ENCODE assay signal across 8 mouse cellular contexts in genomic region chr5:120578504-120579081, GRCm38 (mm10). TPM values are rescaled to one million over a fixed set of nuclear protein-coding genes. Genes with fewer than 3 reads are reported as not detected.
DNase-seq lines count a peak whose midpoint lies in the region; ATAC-seq and TF ChIP-seq lines count a peak whose summit lies in the region.

No protein-coding gene starts in this region.

- no peak for ATAC-seq in forebrain, embryonic 11.5 days (replicated peaks; ENCODE audit: low FRiP score)

- peaks cover 41% of the 10 kb centered on the region for H3K4me1 ChIP-seq in forebrain, embryonic 10.5 days
- no peaks in the 10 kb centered on the region for H3K4me1 ChIP-seq in forebrain, embryonic 11.5 days (replicated peaks; ENCODE audit: control insufficient read depth, insufficient read depth, low read length)
- H3K4me1 ChIP-seq in brown adipose tissue, adult 24 weeks (ENCODE audit: control insufficient read depth, insufficient read depth, insufficient read length, low read length): peaks cover 34% of the 10 kb centered on the region
- peaks cover 56% of the 10 kb centered on the region for H3K4me1 ChIP-seq in heart, embryonic 10.5 days
- peaks cover 48% of the 10 kb centered on the region for H3K4me1 ChIP-seq in kidney, adult 2 months (ENCODE audit: control insufficient read depth, insufficient read depth, low read length)

- H3K4me3 ChIP-seq in forebrain, embryonic 10.5 days: no peak overlapping the region
- no peak overlapping the region for H3K4me3 ChIP-seq in forebrain, embryonic 11.5 days (ENCODE audit: low read depth, low read length)
- H3K4me3 ChIP-seq in brown adipose tissue, adult 24 weeks (ENCODE audit: insufficient read depth, low read depth, low read length): no peak overlapping the region
- H3K4me3 ChIP-seq in heart, embryonic 10.5 days: no peak overlapping the region
- H3K4me3 ChIP-seq in kidney, adult 2 months (ENCODE audit: insufficient read depth, low read depth, low read length): no peak overlapping the region

- H3K27me3 ChIP-seq in forebrain, embryonic 10.5 days (ENCODE audit: poor library complexity, severe bottlenecking): no peaks in the 10 kb centered on the region
- no peaks in the 10 kb centered on the region for H3K27me3 ChIP-seq in forebrain, embryonic 11.5 days (ENCODE audit: control insufficient read depth, insufficient read depth, low read length)
- no peaks in the 10 kb centered on the region for H3K27me3 ChIP-seq in heart, embryonic 10.5 days (ENCODE audit: insufficient read depth, poor library complexity, severe bottlenecking)
- no peaks in the 10 kb centered on the region for H3K27me3 ChIP-seq in kidney, adult 2 months (replicated peaks; ENCODE audit: control insufficient read depth, insufficient read depth, low read length)

- no peak for DNase-seq in forebrain, embryonic 10.5 days (ENCODE audit: extremely low spot score, low spot score)
- DNase-seq in forebrain, embryonic 11.5 days (ENCODE audit: low spot score): no peak
- DNase-seq in heart, embryonic 10.5 days (ENCODE audit: low spot score): no peak
- peak; percentile 83 for DNase-seq in kidney, adult 2 months
- DNase-seq in lung, postnatal 10 days: peak; percentile 73
- DNase-seq in spleen, postnatal 4 days (ENCODE audit: low spot score in 2 of 2): peak; percentile 58 to 80
- DNase-seq in layer of hippocampus, adult 9-11 months: no peak

- H3K36me3 ChIP-seq in forebrain, embryonic 10.5 days (replicated peaks): peaks cover 27% of the 10 kb centered on the region
- no peaks in the 10 kb centered on the region for H3K36me3 ChIP-seq in forebrain, embryonic 11.5 days (ENCODE audit: control insufficient read depth, insufficient read depth, low read length)
- peaks cover 46% of the 10 kb centered on the region for H3K36me3 ChIP-seq in heart, embryonic 10.5 days
- peaks cover 3% of the 10 kb centered on the region for H3K36me3 ChIP-seq in kidney, adult 2 months (ENCODE audit: control insufficient read depth, insufficient read depth, low read length)

- no peak for TF ChIP-seq CTCF in kidney, adult 2 months (conservative IDR thresholded peaks at IDR 0.05; ENCODE audit: insufficient read depth, insufficient read length, low read depth, low read length)

- WGBS in forebrain, embryonic 10.5 days: 72% methylated on average over 12 of the region's 12 CpGs
- WGBS in forebrain, embryonic 11.5 days: 76% methylated on average over 12 of the region's 12 CpGs
- 56% methylated on average over 12 of the region's 12 CpGs for WGBS in heart, embryonic 10.5 days
- WGBS in kidney, adult 2 months: 29% methylated on average over 12 of the region's 12 CpGs

- H3K4me2 ChIP-seq in forebrain, embryonic 11.5 days (ENCODE audit: low read depth, low read length, severe bottlenecking): no peak overlapping the region

- no peak overlapping the region for H3K9ac ChIP-seq in forebrain, embryonic 11.5 days (ENCODE audit: low read length)

- H3K9me3 ChIP-seq in forebrain, embryonic 10.5 days: no peaks in the 10 kb centered on the region
- H3K9me3 ChIP-seq in forebrain, embryonic 11.5 days (ENCODE audit: control insufficient read depth, low read length): no peaks in the 10 kb centered on the region
- H3K9me3 ChIP-seq in heart, embryonic 10.5 days: no peaks in the 10 kb centered on the region

- no peak for TF ChIP-seq POLR2A in kidney, adult 2 months (IDR thresholded peaks at IDR 0.05; ENCODE audit: low read depth, low read length)

- peak overlapping the region; percentile 31 for H3K27ac ChIP-seq in forebrain, embryonic 10.5 days
- no peak overlapping the region for H3K27ac ChIP-seq in forebrain, embryonic 11.5 days (ENCODE audit: low read depth, low read length)
- peak overlapping the region; percentile 56 for H3K27ac ChIP-seq in brown adipose tissue, adult 24 weeks (replicated peaks; ENCODE audit: low read depth, low read length)
- H3K27ac ChIP-seq in heart, embryonic 10.5 days: peak overlapping the region; percentile 67
- no peak overlapping the region for H3K27ac ChIP-seq in kidney, adult 2 months (ENCODE audit: insufficient read depth, low read depth, low read length)

RNA-seq across cellular contexts. Expression of gene Tpcn1, which starts 9.9 kb away (rescaled TPM):
- polyA plus RNA-seq in forebrain, embryonic 10.5 days (2016; fragmentation: Nextera tagmentation; extraction: Ambion mirVana): 10.7 and 11.7 TPM in 2 replicates
- polyA plus RNA-seq in forebrain, embryonic 11.5 days (2014; fragmentation: Nextera tagmentation; extraction: Ambion mirVana): 14.5 and 14.6 TPM in 2 replicates
- 28.6 and 39.1 TPM in 2 replicates for polyA plus RNA-seq in brown adipose tissue, adult 24 weeks (2012; ENCODE audit: insufficient read depth, insufficient read length, missing spikeins)
- 13.0 and 21.7 TPM in 2 replicates for polyA plus RNA-seq in heart, embryonic 10.5 days (2016; fragmentation: Nextera tagmentation; extraction: Ambion mirVana)
- polyA plus RNA-seq in kidney, adult 2 months (2012; rRNA removed): 200 and 216 TPM in 2 replicates

RNA-seq across cellular contexts. Expression of gene Iqcd, which starts 10.2 kb away (rescaled TPM):
- 0.37 and 0.84 TPM in 2 replicates for polyA plus RNA-seq in forebrain, embryonic 10.5 days (2016; fragmentation: Nextera tagmentation; extraction: Ambion mirVana)
- 1.1 TPM in 2 replicates for polyA plus RNA-seq in forebrain, embryonic 11.5 days (2014; fragmentation: Nextera tagmentation; extraction: Ambion mirVana)
- not detected in 2 replicates for polyA plus RNA-seq in brown adipose tissue, adult 24 weeks (2012; ENCODE audit: insufficient read depth, insufficient read length, missing spikeins)
- polyA plus RNA-seq in heart, embryonic 10.5 days (2016; fragmentation: Nextera tagmentation; extraction: Ambion mirVana): 0.15 and 0.24 TPM in 2 replicates
- polyA plus RNA-seq in kidney, adult 2 months (2012; rRNA removed): 2.1 and 2.5 TPM in 2 replicates

RNA-seq across cellular contexts. Expression of gene Rita1, which starts 33.8 kb away (rescaled TPM):
- 16.5 and 17.8 TPM in 2 replicates for polyA plus RNA-seq in forebrain, embryonic 10.5 days (2016; fragmentation: Nextera tagmentation; extraction: Ambion mirVana)
- polyA plus RNA-seq in forebrain, embryonic 11.5 days (2014; fragmentation: Nextera tagmentation; extraction: Ambion mirVana): 10.2 and 10.6 TPM in 2 replicates
- polyA plus RNA-seq in brown adipose tissue, adult 24 weeks (2012; ENCODE audit: insufficient read depth, insufficient read length, missing spikeins): 11.3 and 15.3 TPM in 2 replicates
- 11.0 and 11.2 TPM in 2 replicates for polyA plus RNA-seq in heart, embryonic 10.5 days (2016; fragmentation: Nextera tagmentation; extraction: Ambion mirVana)
- 25.2 and 32.1 TPM in 2 replicates for polyA plus RNA-seq in kidney, adult 2 months (2012; rRNA removed)

RNA-seq across cellular contexts. Expression of gene Ddx54, which starts 33.9 kb away (rescaled TPM):
- 63.3 and 64.1 TPM in 2 replicates for polyA plus RNA-seq in forebrain, embryonic 10.5 days (2016; fragmentation: Nextera tagmentation; extraction: Ambion mirVana)
- polyA plus RNA-seq in forebrain, embryonic 11.5 days (2014; fragmentation: Nextera tagmentation; extraction: Ambion mirVana): 45.2 and 45.7 TPM in 2 replicates
- polyA plus RNA-seq in brown adipose tissue, adult 24 weeks (2012; ENCODE audit: insufficient read depth, insufficient read length, missing spikeins): 10.3 and 13.0 TPM in 2 replicates
- polyA plus RNA-seq in heart, embryonic 10.5 days (2016; fragmentation: Nextera tagmentation; extraction: Ambion mirVana): 47.1 and 49.4 TPM in 2 replicates
- 29.3 and 31.6 TPM in 2 replicates for polyA plus RNA-seq in kidney, adult 2 months (2012; rRNA removed)

RNA-seq across cellular contexts. Expression of gene Cfap73, which starts 55.4 kb away (rescaled TPM):
- not detected in 2 replicates for polyA plus RNA-seq in forebrain, embryonic 10.5 days (2016; fragmentation: Nextera tagmentation; extraction: Ambion mirVana)
- not detected in 2 replicates for polyA plus RNA-seq in forebrain, embryonic 11.5 days (2014; fragmentation: Nextera tagmentation; extraction: Ambion mirVana)
- not detected in 2 replicates for polyA plus RNA-seq in brown adipose tissue, adult 24 weeks (2012; ENCODE audit: insufficient read depth, insufficient read length, missing spikeins)
- polyA plus RNA-seq in heart, embryonic 10.5 days (2016; fragmentation: Nextera tagmentation; extraction: Ambion mirVana): 0.39 TPM in 1 of 2 replicates, not detected in the other
- not detected in 2 replicates for polyA plus RNA-seq in kidney, adult 2 months (2012; rRNA removed)

Comparison
In these comparisons a context has a peak if more than half of its experiments do, and no peak if none do; other contexts are left out.
1. H3K27ac ChIP-seq: peak in forebrain, embryonic 10.5 days (single experiment), brown adipose tissue, adult 24 weeks (single experiment) and heart, embryonic 10.5 days (single experiment); none in forebrain, embryonic 11.5 days (single experiment) and kidney, adult 2 months (single experiment).
2. DNase-seq: peak in kidney, adult 2 months (single experiment), lung, postnatal 10 days (single experiment) and spleen, postnatal 4 days (2 of 2); none in forebrain, embryonic 10.5 days (single experiment), forebrain, embryonic 11.5 days (single experiment), heart, embryonic 10.5 days (single experiment) and layer of hippocampus, adult 9-11 months (single experiment).